Mouse (Mus musculus): Measurements from ENCODE around the gene Zbtb22. TPM values are rescaled to one million over a fixed set of nuclear protein-coding genes. Genes with fewer than 3 reads are reported as not detected.

Zbtb22 gene
- total RNA-seq, 1 experiment from 2014 or later = 38.8 TPM

Small RNA genes within 50 kb of the gene (microRNA-seq; reads per million reads assigned to microRNA genes)
- gene Gm27740 = 0 reads per million in 2 experiments

Other genes with a start within 250 kb of the Zbtb22 start
- 202 and 208 TPM in 2 replicates for gene Hnrnpm, start 229.0 kb upstream of the Zbtb22 start, total RNA-seq (2021)
- gene March2, start 197.2 kb upstream of the Zbtb22 start, total RNA-seq (2021) = 113 and 117 TPM in 2 replicates
- gene Rab11b, start 155.4 kb upstream of the Zbtb22 start, total RNA-seq (2021) = 236 and 280 TPM in 2 replicates
- gene Angptl4, start 134.1 kb upstream of the Zbtb22 start, total RNA-seq (2021) = 50.0 and 57.7 TPM in 2 replicates
- 82.9 and 109 TPM in 2 replicates for gene Kank3, start 105.4 kb upstream of the Zbtb22 start, total RNA-seq (2021)
- 1,302 and 1,448 TPM in 2 replicates for gene Rps28, start 91.3 kb upstream of the Zbtb22 start, total RNA-seq (2021)
- 475 and 496 TPM in 2 replicates for gene Ndufa7, start 91.3 kb upstream of the Zbtb22 start, total RNA-seq (2021)
- gene Cd320, start 72.8 kb upstream of the Zbtb22 start, total RNA-seq (2021) = 27.0 and 40.5 TPM in 2 replicates
- not detected in 2 replicates for gene Gm7029, start 42.1 kb upstream of the Zbtb22 start, total RNA-seq (2021)
- gene Kifc1, start 25.2 kb upstream of the Zbtb22 start, total RNA-seq (2021) = 7.0 and 11.3 TPM in 2 replicates
- not detected in 2 replicates for gene Platr17, start 10.8 kb upstream of the Zbtb22 start, total RNA-seq (2021)
- 35.2 and 36.4 TPM in 2 replicates for gene Daxx, start 6.5 kb upstream of the Zbtb22 start, total RNA-seq (2021)
- gene Tapbp, start within 50 bp of the Zbtb22 start, total RNA-seq (2021) = 101 and 166 TPM in 2 replicates
- 68.9 and 72.7 TPM in 2 replicates for gene Rgl2, start 13.6 kb downstream of the Zbtb22 start, total RNA-seq (2021)
- 101 and 102 TPM in 2 replicates for gene Pfdn6, start 24.4 kb downstream of the Zbtb22 start, total RNA-seq (2021)
- 38.7 and 40.4 TPM in 2 replicates for gene Wdr46, start 24.8 kb downstream of the Zbtb22 start, total RNA-seq (2021)
- 8.5 and 8.9 TPM in 2 replicates for gene B3galt4, start 35.6 kb downstream of the Zbtb22 start, total RNA-seq (2021)
- gene Vps52, start 39.9 kb downstream of the Zbtb22 start, total RNA-seq (2021) = 57.4 and 70.0 TPM in 2 replicates
- 630 and 736 TPM in 2 replicates for gene Rps18, start 40.1 kb downstream of the Zbtb22 start, total RNA-seq (2021)
- gene H2-K1, start 84.4 kb downstream of the Zbtb22 start, total RNA-seq (2021) = 321 and 327 TPM in 2 replicates
- 50.8 and 66.2 TPM in 2 replicates for gene Ring1, start 108.8 kb downstream of the Zbtb22 start, total RNA-seq (2021)
- 239 TPM in 2 replicates for gene H2-Ke6, start 112.2 kb downstream of the Zbtb22 start, total RNA-seq (2021)
- gene Slc39a7, start 115.8 kb downstream of the Zbtb22 start, total RNA-seq (2021) = 149 and 162 TPM in 2 replicates
- 66.8 and 71.0 TPM in 2 replicates for gene Rxrb, start 115.9 kb downstream of the Zbtb22 start, total RNA-seq (2021)
- 0.91 and 3.0 TPM in 2 replicates for gene Col11a2, start 123.5 kb downstream of the Zbtb22 start, total RNA-seq (2021)
- 0.27 TPM in 1 of 2 replicates, not detected in the other for gene H2-Oa, start 176.4 kb downstream of the Zbtb22 start, total RNA-seq (2021)
- 9.0 and 11.5 TPM in 2 replicates for gene H2-DMa, start 203.6 kb downstream of the Zbtb22 start, total RNA-seq (2021)
- 209 and 233 TPM in 2 replicates for gene Brd2, start 206.7 kb downstream of the Zbtb22 start, total RNA-seq (2021)
- 1.7 TPM in 1 of 2 replicates, not detected in the other for gene H2-DMb2, start 227.4 kb downstream of the Zbtb22 start, total RNA-seq (2021)
- gene H2-DMb1, start 237.2 kb downstream of the Zbtb22 start, total RNA-seq (2021) = 2.4 and 3.0 TPM in 2 replicates